Mouse (Mus musculus) cerebellum, adult 9-11 months (tissue): ENCODE results near the gene Dclre1a.
"Not testable (repeated sequence)": the region's sequence is repeated elsewhere in the genome, so short reads cannot be mapped to it uniquely, and the experiment has no call there.

Experiments
- DNase-seq: peaks from one replicate; pipeline ENCODE4 v3.0.0; 2022

Gene Dclre1a

DNA sequence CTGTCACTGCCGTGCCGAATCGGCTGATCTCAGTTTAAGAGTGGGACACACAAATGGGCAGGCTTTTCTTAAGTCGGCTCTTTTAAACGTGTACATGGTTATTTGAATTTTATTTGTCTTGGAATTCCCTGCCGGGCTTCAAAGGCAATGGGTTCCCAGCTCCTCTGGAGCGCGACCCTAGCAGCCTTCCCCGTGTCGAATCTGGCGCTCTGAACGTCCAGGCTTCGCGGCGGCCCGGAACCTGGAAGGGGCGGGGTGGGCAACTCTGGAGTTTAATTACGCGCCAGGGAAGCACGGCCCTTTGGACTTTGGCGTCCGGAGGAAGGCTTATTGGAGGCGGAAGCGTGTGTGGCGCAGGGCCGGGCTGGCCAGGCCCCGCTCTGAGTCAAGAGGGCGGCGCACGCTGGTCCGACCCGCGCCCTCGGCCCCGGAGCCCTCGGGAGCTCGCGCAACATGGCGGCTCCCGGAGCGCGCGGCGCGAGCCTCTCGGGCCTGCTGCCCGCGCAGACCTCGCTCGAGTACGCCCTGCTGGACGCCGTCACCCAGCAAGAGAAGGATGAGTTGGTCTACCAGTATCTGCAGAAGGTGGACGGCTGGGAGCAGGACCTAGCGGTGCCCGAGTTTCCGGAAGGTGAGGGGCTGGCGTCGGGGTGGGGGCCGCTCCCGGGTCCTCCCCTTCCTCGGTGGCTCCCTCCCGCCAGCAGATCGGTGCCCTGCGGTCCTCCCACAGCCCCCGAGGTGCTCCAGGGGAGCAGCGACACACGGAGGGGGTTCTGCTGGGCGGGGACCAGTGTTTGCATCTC is 409 bp upstream of the Dclre1a start, which contains the start of gene Nhlrc2:
Gene Nhlrc2 (plus strand): TSS at position 32 of the 803 bp plus-strand sequence.
- DNase-seq: peak; percentile 78

DNA sequence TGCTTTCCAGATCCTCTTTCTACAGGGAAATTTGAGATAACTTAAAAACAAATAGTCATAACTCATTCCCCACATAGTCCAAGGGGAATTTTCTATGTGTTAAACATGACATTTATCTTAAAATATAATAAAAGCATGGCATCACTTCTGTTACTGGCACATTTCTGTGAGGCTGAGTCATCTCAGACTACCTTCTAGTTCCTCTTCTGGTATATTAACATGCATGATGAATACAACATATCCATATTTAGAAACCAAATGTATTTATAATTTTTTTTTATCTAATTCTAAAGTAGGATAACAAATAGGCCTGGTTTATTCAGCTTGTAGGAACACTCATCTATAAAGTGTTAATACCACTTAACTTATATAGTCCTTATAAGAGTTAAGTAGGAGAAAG is 2.0 kb downstream of the Dclre1a start:
- no peak for DNase-seq

DNA sequence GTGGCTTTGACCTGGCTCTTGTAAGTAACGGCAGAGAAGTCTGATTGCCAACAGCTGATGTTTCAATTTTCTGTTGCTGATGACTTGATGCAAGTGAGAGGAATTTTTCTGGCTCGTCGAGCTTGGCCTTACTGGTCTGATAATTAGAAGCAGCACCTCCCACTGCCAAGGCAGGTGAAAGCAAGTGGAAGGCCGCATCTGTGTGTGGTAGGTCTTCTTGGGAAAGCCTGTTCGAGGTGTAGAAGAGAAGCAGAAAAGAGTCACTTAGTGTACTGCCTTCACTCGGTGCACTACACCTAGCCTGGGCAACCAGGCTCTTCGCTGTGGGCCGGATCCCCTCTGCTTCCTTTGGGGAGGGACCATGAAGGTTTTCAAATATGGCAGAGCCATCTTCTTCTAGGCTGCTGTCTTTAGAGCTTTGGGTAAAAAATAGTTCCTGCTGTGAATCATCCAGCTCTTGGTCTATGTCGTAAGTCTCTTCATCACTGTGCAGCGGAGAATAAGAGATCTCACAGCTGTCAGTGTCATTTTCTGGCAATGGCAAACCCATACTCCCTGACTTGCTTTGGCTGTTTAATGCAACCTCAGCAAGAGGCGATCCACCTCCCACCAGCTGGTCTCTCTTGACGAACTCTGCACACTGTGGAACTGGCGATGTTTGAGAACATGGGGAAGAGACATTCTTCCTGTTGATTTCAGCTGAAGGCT is 3.2 kb downstream of the Dclre1a start:
- no peak for DNase-seq

DNA sequence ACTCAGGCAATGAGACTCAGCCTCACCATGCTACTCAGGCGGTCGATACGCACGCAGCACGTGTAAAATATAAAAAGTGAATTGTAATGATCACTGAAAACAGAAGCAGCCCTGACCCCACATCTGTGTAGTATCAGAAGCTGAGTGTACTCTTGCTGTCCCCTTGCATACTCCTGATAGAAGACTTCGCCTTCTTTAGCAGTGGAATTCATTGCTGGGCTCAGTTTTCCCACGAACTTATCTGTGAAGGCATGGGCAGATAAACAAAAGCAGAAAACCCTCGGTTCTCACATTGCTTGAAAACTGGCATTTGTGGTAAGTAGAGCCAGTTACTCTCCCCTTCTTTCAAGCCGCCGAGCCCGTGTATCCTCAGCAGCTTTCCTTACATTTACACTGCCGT is 4.7 kb downstream of the Dclre1a start:
- no peak for DNase-seq

DNA sequence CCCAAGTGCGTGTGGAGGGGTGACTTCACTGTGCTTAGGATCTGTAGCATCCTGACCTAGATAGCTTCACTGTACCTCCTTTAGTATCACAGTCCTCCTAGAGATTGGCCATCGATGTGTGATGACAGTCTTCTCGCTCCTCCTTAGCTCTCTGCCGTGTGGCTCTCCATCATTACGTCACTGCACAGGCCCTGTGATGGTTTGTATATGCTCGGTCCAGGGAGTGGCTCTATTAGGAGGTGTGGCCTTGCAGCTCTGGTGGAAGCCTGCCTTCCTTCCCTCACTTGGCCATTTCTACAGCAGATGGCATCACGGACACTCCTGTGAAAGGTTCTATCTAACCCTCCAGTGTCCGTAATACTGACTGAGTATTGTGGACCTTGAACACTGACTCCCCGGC is 12.3 kb downstream of the Dclre1a start:
- DNase-seq: no peak

DNA sequence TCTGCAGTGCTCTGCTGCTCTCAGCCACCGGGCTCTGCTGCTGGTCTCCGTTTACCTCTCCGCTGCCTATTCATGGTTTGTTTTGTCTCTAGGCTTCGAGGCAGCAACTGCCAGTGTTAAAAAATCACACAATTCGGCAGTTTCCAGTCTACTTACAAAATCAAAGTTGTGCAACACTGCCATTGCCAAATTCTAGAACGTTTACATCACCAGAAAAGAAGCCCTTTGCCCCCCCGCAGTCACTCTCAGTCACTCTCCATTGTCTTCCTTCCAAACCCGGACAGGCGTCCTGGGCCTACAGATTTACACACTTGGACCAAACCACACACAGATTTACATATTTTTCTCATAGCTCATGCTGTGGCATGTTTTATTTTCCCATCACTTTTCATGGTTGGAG is 13.0 kb downstream of the Dclre1a start:
- no peak for DNase-seq

DNA sequence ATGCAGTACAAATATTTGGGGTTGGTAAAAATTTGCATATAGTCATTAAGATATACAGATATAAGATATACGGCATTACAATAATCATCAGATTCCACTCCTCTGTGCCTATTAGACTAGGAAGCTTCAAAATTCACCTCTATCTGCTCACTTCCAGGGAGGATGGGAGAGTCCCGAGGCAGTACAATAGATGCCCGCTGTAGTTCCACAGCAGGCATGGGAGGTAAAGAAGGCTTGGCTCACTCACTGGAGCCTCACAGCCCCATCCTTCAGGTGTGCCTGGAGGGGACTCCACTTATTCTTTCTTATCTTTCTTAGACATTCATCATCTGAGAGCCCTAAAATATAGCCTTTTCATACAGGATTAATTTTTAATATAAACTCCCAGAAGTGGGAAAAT is 13.7 kb downstream of the Dclre1a start:
- no peak for DNase-seq

DNA sequence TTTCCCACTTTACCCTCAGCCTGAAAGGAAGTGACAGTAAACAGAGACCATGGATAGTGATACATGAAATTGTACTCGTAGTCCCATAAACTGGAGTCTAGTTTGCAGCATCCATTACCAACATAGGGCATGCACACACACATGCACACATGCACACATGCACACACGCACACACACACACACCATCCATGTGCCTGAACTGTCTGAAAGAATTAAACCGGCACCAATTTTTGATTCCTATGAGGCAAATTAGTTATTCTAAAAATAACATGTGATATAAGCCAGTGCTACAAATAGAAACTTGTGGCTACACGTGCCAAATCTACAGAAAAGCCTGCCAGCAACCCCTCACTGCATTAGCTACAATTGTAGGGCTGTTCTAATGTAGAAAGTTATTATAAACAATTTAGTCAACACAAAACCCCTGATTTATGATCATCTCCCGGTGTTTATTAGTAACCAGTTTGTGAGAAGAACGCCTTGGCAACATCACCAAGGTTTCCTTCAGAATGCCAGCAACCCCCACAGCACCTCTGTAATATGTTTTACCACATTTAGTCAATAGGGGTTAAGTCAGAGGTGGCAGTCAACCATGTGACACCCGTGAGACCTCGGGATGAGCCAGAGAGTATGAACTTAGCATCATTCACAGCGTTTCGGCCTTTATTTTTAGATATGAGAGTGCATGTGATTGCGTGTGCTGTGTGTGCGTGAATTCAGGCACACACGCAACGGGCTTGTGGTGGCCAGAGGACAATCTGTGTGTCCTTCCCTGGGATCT is 14.5 kb downstream of the Dclre1a start:
- no peak for DNase-seq

DNA sequence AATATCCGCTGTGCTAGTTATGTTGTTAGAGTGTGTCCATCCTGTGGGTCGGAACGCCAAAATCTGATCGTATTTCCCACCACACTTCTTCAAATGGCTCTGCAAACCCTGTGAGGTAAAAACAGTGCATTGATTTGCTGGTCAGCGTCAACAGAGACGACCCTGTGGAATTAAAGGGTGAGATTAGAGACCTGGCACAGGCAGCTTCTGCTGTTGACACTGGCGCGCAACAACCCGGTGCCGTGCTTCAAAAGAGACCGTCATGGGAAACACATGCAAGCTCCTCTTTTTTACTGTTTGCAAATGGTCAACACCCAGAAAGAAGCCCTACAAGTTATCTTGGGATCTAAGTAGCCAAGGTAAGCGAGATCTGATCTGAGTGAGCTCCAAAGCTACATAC is 16.8 kb downstream of the Dclre1a start:
- no peak for DNase-seq

DNA sequence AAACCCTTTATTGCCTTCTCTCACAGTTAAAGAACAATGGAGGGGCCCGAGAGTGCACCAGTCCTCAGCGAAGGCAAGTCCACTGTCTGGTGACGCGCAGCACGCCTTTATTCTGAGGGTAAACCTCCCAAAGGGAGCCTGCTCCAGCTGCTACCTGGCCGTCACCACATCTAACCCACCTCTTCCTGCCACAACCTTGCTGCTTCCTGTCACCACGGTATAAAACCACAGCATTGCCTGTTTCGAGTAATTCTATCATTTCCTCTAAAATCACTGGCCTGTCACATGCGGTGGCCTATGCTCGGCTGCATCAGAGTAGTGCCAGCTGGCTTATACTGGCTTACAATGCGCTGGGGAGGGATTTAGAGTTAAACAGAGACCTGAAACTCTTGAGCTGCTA is 17.5 kb downstream of the Dclre1a start:
- not testable (repeated sequence) for DNase-seq

DNA sequence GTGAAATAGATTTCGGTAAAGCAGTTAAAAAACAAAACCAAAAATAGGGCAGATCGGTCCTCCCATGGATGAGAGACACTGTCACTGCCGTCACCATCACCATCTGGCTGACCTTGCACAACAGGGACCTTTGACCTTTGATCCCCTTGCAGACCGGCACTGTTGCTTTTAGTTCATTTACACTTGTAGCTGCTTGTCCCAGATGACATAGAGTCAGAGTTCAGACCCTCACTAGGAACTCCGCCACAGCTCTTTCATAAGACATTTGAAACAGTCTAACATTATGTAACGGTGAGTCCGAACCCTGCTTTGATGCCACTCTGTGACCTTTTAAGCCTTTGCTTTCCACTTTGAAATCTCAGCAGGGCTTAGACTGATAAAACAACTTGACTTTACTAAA is 28.6 kb downstream of the Dclre1a start:
- DNase-seq: not testable (repeated sequence)

DNA sequence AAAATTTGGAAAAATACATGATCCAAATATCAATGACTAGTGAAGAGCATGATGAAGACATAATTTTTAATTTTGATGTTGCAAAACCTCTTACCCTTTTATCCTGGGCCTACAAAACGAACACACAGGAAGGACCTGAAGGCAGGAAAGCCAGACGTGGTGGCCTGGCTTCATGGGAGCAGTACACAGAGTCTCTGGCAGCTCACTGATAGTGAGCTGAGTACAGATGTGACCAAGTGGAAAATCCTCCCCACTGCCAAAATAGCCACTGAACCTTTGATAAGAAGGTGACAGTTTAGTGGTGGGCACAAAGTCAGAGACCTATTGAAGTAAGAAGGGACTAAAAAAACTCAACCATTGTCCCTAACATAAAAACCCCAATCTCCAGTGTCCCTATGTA is 34.5 kb downstream of the Dclre1a start:
- DNase-seq: not testable (repeated sequence)

DNA sequence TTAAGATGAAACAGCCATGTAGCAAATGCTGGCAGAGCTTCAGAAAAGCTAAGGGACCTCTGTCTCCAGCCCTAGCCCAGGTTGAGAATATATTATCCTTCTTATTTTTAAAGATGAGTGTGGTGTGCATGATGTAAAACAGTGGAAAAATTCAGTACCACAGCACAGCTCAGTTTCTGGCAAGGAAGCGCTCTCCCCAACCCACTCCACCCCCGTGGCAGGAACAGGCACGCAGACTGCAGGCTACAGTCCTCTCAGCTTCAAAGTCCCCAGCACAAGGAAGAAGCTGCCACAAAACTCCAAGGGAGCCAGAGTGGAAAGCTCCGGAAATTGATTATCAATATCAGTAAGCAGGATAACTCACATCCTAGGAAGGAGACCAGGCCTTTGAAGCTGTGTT is 36.8 kb downstream of the Dclre1a start:
- not testable (repeated sequence) for DNase-seq

DNA sequence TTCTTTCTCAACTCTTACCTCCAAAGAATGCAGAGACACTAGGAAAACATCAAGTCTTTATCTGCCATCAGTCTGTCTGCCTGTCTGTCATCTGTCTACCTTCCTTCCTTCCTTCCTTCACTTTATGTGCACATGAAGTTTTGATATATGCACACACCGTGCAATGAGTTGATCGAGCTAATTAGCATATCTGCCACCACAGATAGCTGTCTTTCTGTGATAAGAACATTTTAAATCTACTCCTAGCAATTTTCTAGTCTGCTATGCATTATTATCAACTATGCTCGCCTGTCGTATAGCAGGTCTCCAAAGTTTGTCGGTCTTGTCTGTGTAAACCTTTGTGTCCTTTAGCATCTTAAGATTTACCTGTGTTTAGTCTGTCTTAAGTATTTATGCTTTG is 44.5 kb downstream of the Dclre1a start:
- not testable (repeated sequence) for DNase-seq

DNA sequence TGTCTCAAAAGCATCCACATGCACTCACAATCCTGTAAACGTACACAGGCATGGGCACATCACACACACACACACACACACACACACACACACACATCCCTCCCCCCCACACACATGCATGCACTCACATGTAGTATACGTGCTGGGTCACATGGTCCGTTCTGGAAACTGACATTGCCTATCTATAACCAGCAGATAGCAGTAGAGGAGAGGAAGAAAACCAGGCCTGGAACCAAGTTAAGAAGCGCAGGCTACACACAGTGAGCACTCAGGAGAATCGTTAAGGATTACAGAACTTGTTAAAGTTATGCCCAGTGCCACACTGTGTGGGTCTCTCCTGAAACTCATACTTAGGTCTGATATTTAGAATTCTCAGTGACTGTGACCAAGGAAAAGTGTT is 45.0 kb downstream of the Dclre1a start:
- not testable (repeated sequence) for DNase-seq

DNA sequence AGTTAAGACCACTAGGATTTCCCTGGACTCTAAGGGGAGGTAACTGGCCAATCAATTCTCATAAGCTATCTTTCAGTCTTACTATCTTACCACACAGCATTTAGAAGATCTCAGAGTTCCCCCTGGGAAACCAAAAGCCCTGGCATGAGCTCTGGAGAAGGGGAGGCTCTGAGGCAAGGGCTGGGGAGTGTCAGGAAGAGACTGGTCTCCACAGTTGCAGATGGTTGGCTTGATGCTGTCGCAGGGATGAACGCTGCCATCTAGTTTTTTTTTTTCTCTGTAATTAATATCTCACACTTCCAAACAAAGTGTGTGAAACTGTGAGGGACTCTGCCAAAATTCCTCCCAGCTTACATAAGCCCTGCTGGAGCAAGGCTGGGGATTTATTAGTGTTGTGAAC is 53.9 kb downstream of the Dclre1a start:
- DNase-seq: not testable (repeated sequence)

DNA sequence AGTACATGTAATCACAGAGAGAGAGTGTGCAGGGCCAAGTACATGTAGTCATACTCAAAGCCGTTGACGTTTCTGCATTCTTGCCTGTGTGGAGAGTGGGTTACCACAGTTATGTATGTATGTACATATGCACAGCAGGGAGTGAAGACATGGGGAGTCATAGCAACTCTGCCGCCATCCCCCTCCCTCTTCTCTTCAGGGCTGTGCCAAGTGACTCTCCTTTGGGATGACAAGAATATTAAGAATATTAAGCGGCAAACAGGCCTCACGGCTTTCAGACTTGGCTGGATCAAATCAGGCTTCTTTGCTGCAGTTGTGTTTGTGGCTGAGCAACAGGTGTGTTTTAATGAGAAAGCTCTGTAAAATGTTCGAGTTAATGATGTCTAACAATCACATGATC is 58.4 kb downstream of the Dclre1a start:
- DNase-seq: no peak

DNA sequence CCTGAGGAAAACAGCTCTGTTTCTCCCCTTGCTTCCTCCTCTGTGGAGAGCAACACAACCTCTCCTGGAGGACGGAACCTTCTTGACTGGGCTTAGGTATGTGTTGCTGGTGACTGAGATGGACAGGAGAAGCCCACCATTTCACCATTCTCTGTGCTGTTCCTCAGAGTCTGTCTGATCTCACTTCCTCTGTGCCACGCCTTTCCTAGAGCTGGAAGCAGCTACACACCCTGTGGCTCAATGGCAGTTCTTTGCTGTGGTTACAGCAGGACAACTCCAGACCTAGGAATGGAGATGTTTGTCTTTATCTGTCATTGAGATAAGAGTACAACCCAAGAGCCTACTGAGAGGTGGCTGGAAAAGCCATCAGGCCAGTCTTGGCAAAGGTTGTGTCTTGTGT is 60.7 kb downstream of the Dclre1a start:
- DNase-seq: no peak

DNA sequence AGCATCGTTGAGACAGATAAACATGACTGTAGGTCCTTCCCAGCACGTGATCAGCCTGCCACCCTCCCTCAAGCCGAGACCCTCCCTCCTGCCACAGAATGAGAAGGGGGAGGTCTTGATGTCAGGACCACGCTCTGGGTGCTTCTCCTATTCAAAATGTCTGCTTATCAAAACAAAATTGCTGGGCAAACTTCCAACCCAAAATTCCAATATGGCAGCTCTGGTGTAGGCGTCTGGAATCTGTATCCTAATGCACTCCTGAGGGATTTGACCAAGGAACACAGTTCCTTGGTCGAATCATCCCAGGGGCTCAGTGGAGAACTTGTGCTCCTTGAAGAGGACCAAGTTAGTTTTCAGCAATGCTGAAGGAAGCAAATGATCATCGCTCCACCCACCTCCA is 61.1 kb downstream of the Dclre1a start:
- DNase-seq: no peak

DNA sequence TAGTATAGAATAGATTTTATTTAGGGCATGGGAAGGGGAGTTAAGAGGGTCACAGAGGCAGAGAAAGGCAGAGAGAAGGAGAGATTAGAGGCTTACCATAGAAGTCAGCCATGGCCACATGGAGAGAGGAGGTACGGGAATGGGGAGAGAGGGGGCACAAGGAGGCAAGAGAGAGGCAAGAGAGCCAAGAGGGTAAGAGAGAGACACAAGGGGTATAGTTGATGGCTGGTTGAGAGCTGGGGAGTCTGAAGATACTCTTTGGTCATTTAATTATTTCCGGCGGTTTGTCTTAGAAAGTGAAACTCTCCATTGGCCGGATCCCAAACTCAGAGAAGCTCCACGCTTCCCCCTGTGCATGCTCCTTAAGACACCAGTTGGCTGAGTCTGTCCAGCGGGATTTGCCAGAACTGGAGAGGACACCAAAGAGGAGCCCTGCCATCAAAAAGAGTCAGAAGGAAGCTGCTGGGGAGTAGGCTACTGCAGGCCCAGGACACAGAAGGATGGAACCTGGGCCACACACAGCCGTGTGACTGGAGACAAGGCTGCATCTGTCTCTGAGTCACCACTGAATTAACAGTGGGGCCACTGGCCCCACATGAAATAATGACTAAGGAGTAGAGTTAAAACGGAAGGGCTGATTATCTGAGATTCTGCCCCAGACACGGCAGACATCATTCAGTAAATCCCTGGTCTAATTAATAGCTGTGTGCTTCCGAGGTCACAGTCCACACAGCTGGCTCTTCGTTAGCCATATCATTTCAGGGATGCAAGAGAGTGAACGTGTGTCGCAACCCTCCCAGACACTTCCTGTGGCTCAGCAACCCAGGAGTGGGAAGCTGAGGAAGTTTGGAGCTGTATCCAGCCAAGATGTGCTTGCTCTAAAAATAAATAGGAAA is 62.4 kb downstream of the Dclre1a start:
- no peak for DNase-seq

DNA sequence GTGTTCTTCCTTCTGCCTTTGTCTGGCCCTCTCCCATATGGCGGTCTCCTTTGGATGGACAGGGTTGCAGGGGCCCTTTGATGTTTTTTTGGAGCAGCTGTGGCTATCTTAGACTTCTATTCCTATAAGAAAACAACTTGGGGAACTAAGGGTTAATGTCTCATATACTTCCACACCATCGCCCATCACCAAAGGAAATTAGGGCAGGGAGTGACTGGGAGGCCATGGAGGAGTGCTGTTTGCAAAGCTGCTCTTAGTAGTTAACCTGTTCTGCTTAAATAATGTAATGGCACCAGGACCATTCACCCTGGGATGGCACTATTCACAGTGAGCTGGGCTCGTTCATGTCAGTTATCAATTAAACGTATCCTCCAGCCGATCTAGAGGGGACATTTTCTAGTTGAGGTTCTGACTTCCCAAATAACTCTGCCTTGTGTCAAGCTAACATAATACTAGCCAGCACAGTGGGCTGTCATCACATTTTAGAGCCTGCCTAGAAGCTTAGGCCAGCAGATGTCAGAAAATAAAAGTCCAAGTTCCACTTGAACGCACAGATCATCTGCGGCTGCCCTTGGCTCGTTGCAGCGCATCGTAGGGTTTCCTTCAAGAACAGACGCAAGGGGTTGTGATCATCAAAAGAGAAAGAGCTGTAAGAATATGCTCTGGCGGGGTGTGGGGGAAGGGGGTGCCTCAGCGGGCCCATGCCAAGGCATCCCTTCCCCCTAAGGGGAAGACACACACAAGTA is 63.2 kb downstream of the Dclre1a start:
- DNase-seq: no peak
